Mouse (Mus musculus) frontal cortex, postnatal 36 days (tissue): ENCODE measurements around the gene Tgm1.

ENCODE experiments used
- DNase-seq, 2 experiments: peaks; one replicate each; pipeline ENCODE4 v3.0.0; 2022; ENCODE audit warnings: low spot score in 2 of 2

Tgm1 gene

DNA sequence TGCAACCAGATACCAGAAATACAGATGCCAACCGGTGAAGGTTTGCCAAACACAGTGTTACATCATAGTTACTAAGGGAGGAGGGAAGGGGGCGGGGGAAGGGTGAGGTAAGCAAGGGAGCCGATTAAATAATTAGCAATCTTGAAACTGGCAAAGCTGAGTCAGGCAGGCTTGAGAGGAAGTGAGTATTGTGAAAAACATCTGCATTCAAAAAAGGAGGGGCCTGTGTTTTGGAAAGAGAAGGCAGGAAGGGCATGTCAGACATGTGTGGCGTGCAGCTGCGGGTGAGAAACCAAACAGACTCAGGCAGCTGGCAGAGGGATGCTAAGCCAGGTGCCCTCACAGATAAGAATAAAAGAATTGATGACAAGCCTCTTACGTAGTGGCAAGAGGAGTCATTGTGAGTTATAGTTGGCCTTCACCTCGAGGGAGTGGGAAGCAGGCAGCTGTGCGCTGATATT lies 10.7 kb upstream of the Tgm1 start:
- no peak for DNase-seq

DNA sequence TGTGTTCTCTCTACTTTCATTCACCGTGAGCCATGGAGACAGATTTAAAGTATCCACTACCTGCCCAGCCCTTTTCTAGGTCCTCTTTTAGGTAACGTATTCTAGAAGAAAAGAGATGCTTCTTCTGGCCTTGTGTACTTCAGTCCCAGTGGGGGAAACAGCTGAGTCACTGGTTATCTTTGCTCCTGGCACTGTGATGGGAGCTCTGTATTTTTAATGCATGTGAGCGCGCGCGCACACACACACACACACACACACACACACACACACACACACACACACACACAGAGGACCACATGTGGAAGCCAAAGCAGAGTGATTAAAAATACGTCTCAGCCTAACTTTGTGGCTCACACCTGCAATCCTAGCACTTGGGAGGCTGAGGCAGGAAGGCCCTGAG lies 9.7 kb upstream of the Tgm1 start:
- no peak for DNase-seq

DNA sequence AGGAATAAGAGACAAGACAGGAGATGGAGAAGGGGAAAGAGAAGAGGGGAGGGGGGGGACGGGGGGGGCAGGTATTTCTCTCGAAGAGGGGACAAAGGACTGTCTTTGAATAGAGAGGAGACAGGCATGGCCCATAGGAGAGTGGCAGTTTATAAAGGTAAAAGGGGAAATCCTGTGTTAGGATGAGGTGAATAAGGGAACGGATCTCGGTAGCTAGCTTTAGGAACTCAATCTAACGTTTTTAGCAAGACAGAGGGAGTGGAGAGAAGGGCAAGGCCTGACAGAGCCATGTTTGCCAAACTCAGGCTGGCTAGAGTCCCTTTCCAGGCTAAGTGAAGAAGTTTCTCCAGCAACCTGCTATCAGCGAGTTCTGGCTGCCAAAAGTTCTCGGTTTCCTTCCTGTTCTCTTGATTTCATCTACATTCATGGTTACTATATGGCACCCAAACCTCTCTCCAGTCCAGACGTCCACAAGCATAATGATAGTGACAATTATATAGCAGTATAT lies 8.8 kb upstream of the Tgm1 start:
- DNase-seq: no peak

GRCm38 (mm10) chr14:55721700-55722437 lies 8.1 kb upstream of the Tgm1 start, which contains the start of gene Rabggta:
Gene Rabggta (minus strand): TSS chr14:55722263.
- peak; percentile 90 to 93 for DNase-seq

GRCm38 (mm10) chr14:55721076-55721475 lies 7.3 kb upstream of the Tgm1 start:
- no peak for DNase-seq

DNA sequence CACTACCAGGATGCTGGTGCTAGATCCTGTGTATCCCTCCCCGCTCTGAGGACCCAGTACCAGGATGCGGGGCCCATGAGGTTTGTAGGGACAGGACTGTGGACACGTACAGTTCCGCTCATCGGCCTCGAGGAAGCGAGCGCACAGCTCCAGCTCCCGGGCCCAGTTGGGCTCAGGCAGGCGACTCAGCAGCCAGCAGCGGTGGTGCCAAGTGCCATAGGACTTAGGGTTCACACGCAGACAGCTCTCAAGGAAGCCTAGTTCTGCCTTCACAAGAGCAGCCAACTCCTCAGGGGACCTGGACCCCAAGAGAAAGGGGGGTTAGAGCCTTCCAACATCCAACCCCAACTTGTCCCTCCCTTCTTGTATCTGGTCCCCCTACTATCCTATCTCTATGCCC lies 6.9 kb upstream of the Tgm1 start:
- no peak for DNase-seq

- no peak for DNase-seq
These were observed 6.0 kb upstream of the Tgm1 start for GRCm38 (mm10) chr14:55719737-55720136.

- no peak for DNase-seq
These were observed 3.2 kb upstream of the Tgm1 start for GRCm38 (mm10) chr14:55716884-55717283.

DNA sequence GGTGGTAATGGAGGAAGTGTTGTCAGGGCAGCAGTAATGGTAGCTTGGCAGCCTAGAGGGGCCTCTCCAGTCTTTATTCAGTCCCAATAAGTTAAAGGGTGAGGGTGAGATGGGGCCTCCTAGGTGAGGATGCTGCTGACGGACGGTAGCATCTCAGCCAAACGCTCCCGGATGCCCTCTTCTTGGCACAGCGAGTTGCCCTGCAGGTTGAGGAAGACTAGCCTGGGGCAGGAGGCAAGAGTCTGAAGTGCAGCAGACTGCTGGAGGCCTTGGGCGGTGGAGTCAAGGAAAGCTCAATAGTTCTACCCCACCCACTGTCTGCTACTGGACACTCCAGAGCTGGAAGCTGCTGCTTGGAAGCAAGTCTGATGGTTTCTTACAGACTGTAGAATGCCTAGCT lies 2.5 kb upstream of the Tgm1 start:
- DNase-seq: no peak

DNA sequence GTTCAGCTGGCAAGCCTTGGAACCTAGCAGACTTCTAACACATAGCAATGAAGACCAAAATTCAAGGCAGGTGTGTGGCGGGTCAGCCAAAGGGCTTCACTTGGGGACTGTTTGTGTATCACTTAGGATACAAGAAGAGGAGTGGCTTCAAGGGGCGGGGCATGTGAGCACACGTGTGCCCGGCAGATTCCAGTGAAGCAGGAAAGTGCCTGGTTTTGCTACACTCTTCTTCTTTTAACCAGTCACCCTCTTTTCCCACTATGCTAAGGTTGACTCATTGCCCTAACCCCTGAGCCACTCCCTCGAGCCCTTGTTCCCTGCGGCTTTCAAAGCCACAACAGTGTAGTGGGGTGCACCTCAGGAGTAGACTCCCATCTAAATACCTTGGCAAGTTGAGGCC lies 1.2 kb upstream of the Tgm1 start:
- no peak for DNase-seq

GRCm38 (mm10) chr14:55713007-55713728 lies 558 bp downstream of the Tgm1 start:
- DNase-seq: no peak

GRCm38 (mm10) chr14:55711786-55712185 lies 1.9 kb downstream of the Tgm1 start:
- no peak for DNase-seq

- DNase-seq: no peak
These were observed 4.2 kb downstream of the Tgm1 start for GRCm38 (mm10) chr14:55709509-55709908.

DNA sequence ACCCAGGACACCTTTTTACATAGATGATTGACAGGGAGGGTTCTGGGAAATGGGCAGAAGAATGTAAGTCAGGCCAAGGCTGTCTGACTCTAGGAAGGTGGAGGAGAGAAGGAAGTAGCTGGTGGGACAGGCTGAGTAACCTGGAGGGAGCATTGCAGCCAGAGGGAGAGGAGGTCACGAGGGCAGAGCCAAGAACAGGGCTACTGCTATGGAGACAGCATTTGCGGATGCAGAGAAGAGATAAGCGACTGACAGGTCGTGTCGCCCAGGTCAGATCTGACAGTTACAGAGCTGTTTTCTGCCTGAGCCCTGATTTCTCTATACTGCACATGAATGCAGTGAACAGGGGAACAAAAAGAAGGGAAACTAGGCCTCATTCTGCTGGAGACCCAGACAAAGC lies 6.3 kb downstream of the Tgm1 start:
- DNase-seq: no peak

DNA sequence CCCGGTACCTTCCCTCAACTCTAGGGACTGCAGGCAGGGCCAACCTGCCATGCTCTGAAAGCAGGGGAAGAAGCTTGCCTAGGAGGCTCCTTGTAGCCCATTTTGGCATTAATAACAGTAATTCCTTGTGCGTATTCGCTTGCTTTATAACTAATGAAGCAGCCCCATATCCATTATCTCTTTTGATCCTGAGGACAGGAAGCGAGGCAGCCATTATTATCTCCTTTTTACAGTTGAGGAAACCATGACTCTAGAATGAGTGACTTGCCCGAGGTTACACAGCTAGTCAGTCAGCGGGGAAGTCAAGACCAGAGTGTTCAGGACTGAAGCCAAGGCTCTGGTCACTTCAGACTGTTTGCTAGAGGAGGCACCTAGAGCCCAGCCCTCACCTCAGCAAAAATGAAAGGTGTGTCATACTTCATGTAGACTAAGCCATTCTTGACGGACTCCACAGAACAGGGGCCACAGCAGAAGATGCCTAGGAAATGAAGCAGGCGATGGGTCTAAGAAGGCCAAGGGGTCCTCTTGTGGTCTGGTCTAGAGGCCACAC lies 7.6 kb downstream of the Tgm1 start:
- DNase-seq: no peak

- no peak for DNase-seq
These were observed 11.0 kb downstream of the Tgm1 start for GRCm38 (mm10) chr14:55702761-55703160.

- DNase-seq: no peak
These were observed 12.6 kb downstream of the Tgm1 start for GRCm38 (mm10) chr14:55701131-55701530.

DNA sequence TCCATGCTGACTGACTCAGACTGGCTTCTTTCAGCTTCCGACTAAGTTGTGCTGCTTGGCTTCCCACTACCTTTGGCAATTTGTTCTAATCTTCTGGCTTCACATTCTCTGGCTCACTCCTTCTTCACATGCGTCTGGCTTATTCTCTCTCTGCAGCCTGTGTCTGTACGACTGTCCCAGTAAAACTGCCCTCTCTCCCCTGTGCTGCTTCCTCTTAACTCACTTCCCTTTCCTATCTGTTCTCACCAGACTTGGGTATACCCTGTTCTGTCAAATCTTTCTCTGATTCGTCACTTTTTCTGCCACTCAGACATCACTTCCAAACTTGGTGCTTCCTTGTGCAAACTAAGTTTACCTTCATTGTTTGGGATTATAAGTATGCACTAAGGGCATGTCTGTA lies 16.5 kb downstream of the Tgm1 start:
- DNase-seq: no peak

GRCm38 (mm10) chr14:55689433-55689832 lies 24.3 kb downstream of the Tgm1 start:
- DNase-seq: no peak

DNA sequence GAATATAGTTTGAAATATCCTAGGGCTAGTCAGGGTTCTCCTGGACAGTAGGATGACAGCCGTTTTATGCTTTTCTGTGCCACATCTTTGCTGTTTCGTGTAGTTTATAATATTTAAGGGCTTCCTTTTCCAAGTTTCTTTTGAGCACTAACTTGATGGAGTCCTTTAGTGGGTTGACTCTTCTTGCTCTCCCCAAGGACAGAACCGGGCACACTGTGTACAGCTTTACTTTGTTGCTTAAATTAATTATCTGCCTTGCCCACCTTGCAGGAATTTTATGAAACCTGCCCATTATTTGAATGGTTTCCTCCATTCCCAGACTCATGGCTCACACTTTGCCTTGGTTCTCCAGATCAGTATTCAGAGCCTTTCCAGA lies 31.6 kb downstream of the Tgm1 start:
- DNase-seq: no peak

DNA sequence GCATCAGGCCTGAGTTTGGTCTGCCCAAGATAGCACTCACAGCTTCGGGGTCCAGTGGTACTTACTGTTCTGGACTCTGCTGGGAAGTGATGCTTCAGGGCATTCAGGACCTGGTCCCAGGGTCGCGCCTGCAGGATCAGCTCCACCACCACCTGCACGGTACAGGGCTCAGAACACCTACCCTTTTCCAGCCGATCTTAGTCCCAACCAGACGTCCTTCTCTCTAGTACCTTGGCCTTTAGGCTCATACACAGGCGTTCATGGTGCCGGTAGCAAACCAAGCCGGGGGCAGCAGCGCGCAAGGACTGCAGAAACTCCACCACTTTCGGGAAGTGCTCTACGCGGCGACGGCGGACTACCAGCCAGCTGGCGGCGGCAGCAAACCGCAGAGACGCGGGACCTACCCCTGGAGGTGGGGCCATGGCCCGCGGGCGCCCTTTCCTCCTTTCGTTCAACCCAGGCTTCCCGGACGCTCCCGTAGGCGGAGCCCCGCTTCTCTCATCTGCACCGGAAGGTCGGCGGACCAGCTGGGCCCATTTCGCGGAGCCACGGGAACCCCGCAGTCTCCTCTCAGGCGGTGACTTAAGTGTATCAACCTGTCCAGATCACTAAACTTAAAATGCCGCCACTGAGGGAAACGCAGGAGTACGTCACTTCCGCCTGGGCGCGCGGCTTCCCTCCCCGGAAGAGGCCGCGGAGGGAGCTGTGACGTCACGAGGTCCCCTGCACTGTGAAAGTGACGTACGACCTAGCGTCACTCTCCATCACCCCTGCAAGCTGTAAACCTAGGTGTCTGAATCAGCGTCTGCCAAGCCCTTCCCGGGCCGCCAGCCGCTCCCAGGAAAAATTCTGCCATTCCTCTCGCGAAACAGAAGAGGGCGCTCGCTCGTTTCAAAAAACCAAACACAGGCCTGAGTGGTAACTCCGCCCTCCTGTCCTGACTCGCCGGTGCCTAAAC lies 32.3 kb downstream of the Tgm1 start, which contains the start of gene Tinf2:
Tinf2 (minus strand) TSS at position 661 of the 958 bp plus-strand sequence.
- DNase-seq: peak; percentile 94 to 98

DNA sequence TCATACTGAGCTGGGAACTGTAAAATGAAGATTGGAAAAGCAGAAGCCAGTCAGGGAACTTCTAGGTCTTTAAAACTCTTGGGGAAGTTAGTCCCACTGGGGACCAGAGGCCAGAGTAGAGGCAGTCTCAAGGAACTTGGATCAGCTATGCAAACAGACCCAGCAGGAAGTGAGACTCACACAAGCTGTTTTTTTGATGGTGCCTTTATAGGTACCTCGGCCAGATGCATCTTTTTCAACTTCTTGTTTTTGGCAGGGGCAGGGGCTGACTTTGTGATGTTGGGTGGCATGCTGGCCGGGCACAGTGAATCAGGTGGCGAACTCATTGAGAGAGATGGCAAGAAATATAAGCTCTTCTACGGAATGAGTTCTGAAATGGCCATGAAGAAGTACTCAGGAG lies 36.1 kb downstream of the Tgm1 start:
- DNase-seq: no peak
